Mouse (Mus musculus): ENCODE measurements around the gene Rfx4. TPM values are rescaled to one million over a fixed set of nuclear protein-coding genes. Genes with fewer than 3 reads are reported as not detected.

The Rfx4 gene
- polyA plus RNA-seq, 1 experiment, result 0.70 TPM

DNA sequence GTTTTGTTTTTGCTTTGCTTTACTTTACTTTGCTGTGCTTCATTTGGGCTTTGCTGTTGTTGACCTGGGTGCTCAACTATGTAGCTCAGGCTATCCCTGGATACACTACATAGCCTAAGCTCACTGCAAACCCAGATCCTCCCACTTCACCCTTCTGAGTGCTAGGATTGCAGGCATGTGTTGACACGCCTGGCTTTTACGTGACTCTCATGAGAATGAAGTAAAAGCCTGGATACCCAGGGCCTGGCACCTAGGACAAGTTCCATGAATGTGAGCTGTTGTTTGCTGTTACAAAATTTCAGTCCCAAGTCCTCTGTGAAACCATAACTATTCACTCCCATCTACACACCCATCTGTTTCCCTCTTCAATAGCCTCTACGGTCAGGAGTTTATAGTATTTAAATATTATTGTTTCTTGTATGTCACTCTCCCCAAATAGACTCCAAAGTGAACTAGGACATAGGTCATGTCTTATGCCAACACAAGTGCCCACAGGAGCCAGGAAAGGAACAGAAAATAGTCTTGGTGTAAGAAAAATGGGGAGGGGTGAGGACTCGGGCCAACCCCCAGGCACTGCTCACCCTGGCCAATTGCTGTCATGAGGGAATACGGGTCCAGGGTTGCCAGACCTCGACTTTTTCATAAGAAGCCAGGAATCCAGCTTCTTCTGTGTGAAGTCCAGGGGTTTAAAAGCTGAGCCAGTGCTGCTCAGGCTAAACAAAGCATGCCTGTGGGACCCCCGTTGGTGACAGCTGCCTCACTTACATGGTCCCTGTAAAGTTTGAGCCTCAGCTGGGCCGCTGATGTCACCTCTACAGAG, 54.4 kb downstream of the Rfx4 start:
- H3K4me1 ChIP-seq (ENCODE audit: control insufficient read depth, insufficient read depth, low read length), result no peaks in the 10 kb centered on the region
- H3K27ac ChIP-seq (ENCODE audit: insufficient read depth, low read length), result no peak overlapping the region
- no peak for TF ChIP-seq CTCF (IDR thresholded peaks at IDR 0.05; ENCODE audit: borderline replicate concordance, insufficient read depth, low read length)
- TF ChIP-seq POLR2A (IDR thresholded peaks at IDR 0.05; ENCODE audit: low read depth, low read length), result no peak
- no peak overlapping the region for H3K4me3 ChIP-seq (ENCODE audit: insufficient read depth, low read length)

- Histone ChIP-seq H3K4me1 (ENCODE audit: control insufficient read depth, insufficient read depth, low read length) (no peaks in the 10 kb centered on the region; the same call in 1 of the 2 replicates), H3K4me3 (ENCODE audit: insufficient read depth, low read length) (no peak overlapping the region), H3K27ac (ENCODE audit: insufficient read depth, low read length) (no peak overlapping the region)
- TF ChIP-seq CTCF (IDR thresholded peaks at IDR 0.05; ENCODE audit: borderline replicate concordance, insufficient read depth, low read length) (no peak), POLR2A (IDR thresholded peaks at IDR 0.05; ENCODE audit: low read depth, low read length) (no peak)
Observed at GRCm38 (mm10) chr10:84811171-84811912, 55.5 kb downstream of the Rfx4 start.

DNA sequence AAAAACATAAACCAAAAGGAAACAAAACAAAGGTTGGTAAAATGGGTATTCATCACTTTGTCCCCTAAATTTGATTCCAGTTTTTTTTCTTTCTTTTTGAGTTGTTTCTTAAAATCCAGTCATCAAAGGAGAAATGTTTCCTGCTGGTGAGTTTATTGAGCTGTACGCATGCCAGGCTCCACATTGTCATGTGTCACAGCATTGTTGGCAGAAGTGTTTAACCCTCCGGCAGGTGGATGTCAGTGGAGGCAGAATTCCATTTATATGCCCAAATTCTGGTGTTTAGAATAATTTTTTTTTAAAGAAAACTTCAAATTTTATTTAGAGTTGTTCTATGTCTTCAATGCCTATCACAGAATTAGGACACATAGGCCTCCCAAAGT, 56.0 kb downstream of the Rfx4 start:
- Histone ChIP-seq H3K27ac (ENCODE audit: insufficient read depth, low read length) (no peak overlapping the region), H3K4me3 (ENCODE audit: insufficient read depth, low read length) (no peak overlapping the region), H3K4me1 (ENCODE audit: control insufficient read depth, insufficient read depth, low read length) (no peaks in the 10 kb centered on the region; the same call in 1 of the 2 replicates)
- TF ChIP-seq CTCF (IDR thresholded peaks at IDR 0.05; ENCODE audit: borderline replicate concordance, insufficient read depth, low read length) (no peak), POLR2A (IDR thresholded peaks at IDR 0.05; ENCODE audit: low read depth, low read length) (no peak)

DNA sequence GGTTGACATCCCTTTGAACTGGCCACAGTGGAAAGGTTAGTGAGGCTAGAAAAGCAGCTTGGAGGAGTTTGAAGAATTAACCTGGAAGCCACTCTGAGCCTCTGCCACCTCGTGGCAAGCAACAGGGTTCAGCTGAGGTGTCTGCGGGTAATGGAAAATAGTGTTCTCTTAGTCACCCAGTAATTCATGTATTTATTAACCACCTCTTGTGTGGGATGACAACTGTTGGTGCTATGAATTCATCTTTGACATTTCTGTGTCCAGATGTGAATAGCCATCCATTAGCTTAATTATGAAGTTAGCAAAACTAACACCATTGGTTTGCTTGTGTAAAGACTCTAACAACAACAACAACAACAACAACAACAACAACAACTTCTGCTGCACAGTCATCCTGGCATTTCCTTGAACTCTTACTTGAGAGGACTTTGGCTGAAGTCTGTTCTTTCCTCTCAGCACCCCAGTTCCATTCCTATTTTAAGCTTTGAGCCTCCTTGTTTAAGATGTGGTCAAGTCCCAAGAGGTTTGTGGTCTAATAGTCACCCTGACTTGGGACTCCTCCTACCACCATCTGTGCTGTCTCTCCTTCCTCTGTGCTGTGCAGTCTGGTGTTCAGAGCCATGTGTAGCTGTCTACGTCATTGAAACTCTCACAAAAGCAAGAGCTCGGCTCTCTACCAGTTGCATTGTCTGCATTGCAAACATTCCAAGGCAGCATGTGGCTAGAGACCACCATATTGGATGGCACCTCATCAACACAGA, 60.0 kb downstream of the Rfx4 start:
- no peak for TF ChIP-seq POLR2A (IDR thresholded peaks at IDR 0.05; ENCODE audit: low read depth, low read length)
- no peak for TF ChIP-seq CTCF (IDR thresholded peaks at IDR 0.05; ENCODE audit: borderline replicate concordance, insufficient read depth, low read length)
- no peak overlapping the region for H3K27ac ChIP-seq (ENCODE audit: insufficient read depth, low read length)
- peaks cover 2% of the 10 kb centered on the region for H3K4me1 ChIP-seq (ENCODE audit: control insufficient read depth, insufficient read depth, low read length)
- no peak overlapping the region for H3K4me3 ChIP-seq (ENCODE audit: insufficient read depth, low read length)

GRCm38 (mm10) chr10:84817086-84817869, 61.4 kb downstream of the Rfx4 start:
- Histone ChIP-seq H3K4me1 (ENCODE audit: control insufficient read depth, insufficient read depth, low read length) (peaks cover 2% of the 10 kb centered on the region), H3K4me3 (ENCODE audit: insufficient read depth, low read length) (no peak overlapping the region), H3K27ac (ENCODE audit: insufficient read depth, low read length) (no peak overlapping the region)
- TF ChIP-seq CTCF (IDR thresholded peaks at IDR 0.05; ENCODE audit: borderline replicate concordance, insufficient read depth, low read length) (no peak), POLR2A (IDR thresholded peaks at IDR 0.05; ENCODE audit: low read depth, low read length) (no peak)

GRCm38 (mm10) chr10:84819669-84820068, 63.8 kb downstream of the Rfx4 start:
- Histone ChIP-seq H3K4me1 (ENCODE audit: control insufficient read depth, insufficient read depth, low read length) (peaks cover 2% of the 10 kb centered on the region), H3K4me3 (ENCODE audit: insufficient read depth, low read length) (no peak overlapping the region), H3K27ac (ENCODE audit: insufficient read depth, low read length) (no peak overlapping the region)
- TF ChIP-seq POLR2A (IDR thresholded peaks at IDR 0.05; ENCODE audit: low read depth, low read length) (no peak), CTCF (IDR thresholded peaks at IDR 0.05; ENCODE audit: borderline replicate concordance, insufficient read depth, low read length) (no peak)

DNA sequence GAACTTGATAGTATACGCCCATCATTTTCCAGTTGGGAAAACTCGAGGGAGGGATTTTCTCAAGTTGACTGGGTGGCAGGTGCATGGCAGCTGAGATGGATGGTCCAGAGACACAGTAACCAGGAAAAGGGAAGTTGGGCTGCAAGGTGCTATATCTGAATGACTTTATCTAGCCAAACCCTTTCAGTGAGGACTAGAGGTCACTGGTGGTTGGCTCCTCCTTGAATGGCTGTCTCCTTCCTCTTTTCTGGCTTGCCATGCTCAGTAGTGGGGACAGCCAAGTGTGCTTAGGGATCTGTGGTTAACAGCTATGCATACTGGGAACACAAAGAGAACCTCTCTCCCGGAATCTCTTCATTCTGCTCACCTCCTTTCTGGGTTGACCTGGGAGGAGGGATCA, 64.4 kb downstream of the Rfx4 start:
- no peak overlapping the region for H3K27ac ChIP-seq (ENCODE audit: insufficient read depth, low read length)
- H3K4me1 ChIP-seq (ENCODE audit: control insufficient read depth, insufficient read depth, low read length), result peaks cover 2% of the 10 kb centered on the region
- TF ChIP-seq CTCF (IDR thresholded peaks at IDR 0.05; ENCODE audit: borderline replicate concordance, insufficient read depth, low read length), result no peak
- no peak for TF ChIP-seq POLR2A (IDR thresholded peaks at IDR 0.05; ENCODE audit: low read depth, low read length)
- no peak overlapping the region for H3K4me3 ChIP-seq (ENCODE audit: insufficient read depth, low read length)

DNA sequence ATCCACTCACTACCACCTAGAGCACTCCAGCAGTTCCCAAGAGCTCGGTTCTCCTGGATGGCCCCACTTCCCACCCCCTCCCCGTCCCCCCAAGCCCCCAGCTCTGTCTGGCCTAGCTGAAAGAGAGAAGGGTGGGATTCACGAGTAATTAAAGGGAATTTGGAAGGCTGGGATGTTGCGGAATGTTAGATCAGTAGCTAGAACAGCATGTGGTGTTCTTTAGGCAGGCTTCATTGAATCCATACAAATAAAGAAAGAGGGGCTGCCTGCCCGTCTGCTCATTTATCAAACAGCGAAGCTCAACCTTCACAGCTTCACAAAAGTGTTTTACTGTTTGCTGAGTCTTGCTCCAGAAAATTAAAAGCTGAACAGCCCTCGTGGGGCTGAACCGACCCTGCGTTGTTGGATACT, 66.9 kb downstream of the Rfx4 start:
- H3K4me3 ChIP-seq (ENCODE audit: insufficient read depth, low read length), result no peak overlapping the region
- no peak overlapping the region for H3K27ac ChIP-seq (ENCODE audit: insufficient read depth, low read length)
- H3K4me1 ChIP-seq (ENCODE audit: control insufficient read depth, insufficient read depth, low read length), result peaks cover 2% of the 10 kb centered on the region; the same call in 1 of the 2 replicates
- TF ChIP-seq CTCF (IDR thresholded peaks at IDR 0.05; ENCODE audit: borderline replicate concordance, insufficient read depth, low read length) (no peak), POLR2A (IDR thresholded peaks at IDR 0.05; ENCODE audit: low read depth, low read length) (no peak)

GRCm38 (mm10) chr10:84823621-84824020, 67.8 kb downstream of the Rfx4 start:
- Histone ChIP-seq H3K4me1 (ENCODE audit: control insufficient read depth, insufficient read depth, low read length) (peaks cover 2% of the 10 kb centered on the region; the same call in 1 of the 2 replicates), H3K4me3 (ENCODE audit: insufficient read depth, low read length) (no peak overlapping the region), H3K27ac (ENCODE audit: insufficient read depth, low read length) (no peak overlapping the region)
- no peak for TF ChIP-seq POLR2A (IDR thresholded peaks at IDR 0.05; ENCODE audit: low read depth, low read length)
- TF ChIP-seq CTCF (IDR thresholded peaks at IDR 0.05; ENCODE audit: borderline replicate concordance, insufficient read depth, low read length), result no peak

All from embryonic fibroblast, embryonic 13.5 days (primary cell).